Mouse (Mus musculus): ENCODE measurements at regions not wholly inside any gene's neighbourhood (a gene's known extent, or its start where the extent isn't known, plus 50 kb on each side); places are given as distances from the start of the nearest gene placed in this dataset.

DNA sequence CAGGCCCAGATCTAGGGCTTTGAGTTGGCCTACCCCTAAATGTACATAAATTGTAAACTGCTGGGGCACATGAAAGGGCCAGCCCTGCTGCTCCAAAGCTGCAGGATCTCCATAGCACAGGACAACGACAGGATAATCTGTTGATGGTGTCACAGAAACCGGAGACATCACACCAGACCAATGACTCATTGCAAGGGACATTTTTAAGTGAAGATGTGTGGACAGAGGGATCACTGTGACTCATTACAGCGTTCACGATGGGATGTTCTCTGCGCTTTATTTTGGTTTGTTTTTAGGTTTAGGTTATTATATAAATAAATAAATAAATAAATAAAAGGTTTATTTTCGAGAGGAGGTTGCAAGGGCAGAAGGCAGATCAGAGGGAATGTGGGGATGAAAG is 216.9 kb upstream of the Klf3 start:
- TF ChIP-seq CTCF (IDR thresholded peaks at IDR 0.05; ENCODE audit: control insufficient read depth, insufficient read depth, insufficient read length) = no peak
- TF ChIP-seq MYOD1 (IDR thresholded peaks at IDR 0.05; ENCODE audit: control insufficient read depth, insufficient read length, low read depth) = no peak
- no peak for TF ChIP-seq MAX (IDR thresholded peaks at IDR 0.05)
- no peak for TF ChIP-seq CEBPB (IDR thresholded peaks at IDR 0.05; ENCODE audit: low read depth)
- TF ChIP-seq USF1 (IDR thresholded peaks at IDR 0.05; ENCODE audit: low read depth) = no peak
